Mouse (Mus musculus): ENCODE data around the gene Dnah14.
A peak's percentile ranks its signal among the peaks of the same experiment; 100 is the strongest.

Dnah14 gene

DNA sequence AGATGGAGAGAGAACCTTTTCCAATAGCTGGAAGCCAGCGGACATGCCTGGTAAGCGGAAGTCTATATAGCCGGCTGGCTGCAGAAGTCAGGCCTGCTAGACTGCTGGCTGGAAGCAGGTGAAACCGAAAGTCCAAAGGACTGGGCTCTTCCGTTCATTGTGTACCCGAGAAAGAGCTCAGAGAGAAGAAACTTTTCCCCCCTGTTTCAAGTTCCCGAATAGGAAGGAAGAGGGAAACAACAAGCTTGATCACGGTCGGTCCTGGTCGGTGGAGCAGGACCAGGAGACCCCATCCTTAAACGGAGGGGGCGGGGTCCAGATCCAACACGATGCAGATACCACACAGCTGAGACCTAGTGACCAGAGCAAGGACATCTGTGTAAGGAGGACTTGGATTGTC, 276.1 kb downstream of the Dnah14 start:
- no peak for DNase-seq (ENCODE audit: low read depth, low spot score)

GRCm38 (mm10) chr1:181853081-181853736, 276.9 kb downstream of the Dnah14 start:
- no peak for DNase-seq (ENCODE audit: low read depth, low spot score)

GRCm38 (mm10) chr1:181854829-181855228, 278.5 kb downstream of the Dnah14 start:
- DNase-seq (ENCODE audit: low read depth, low spot score): no peak

- DNase-seq (ENCODE audit: low read depth, low spot score): no peak
Measured at GRCm38 (mm10) chr1:181856329-181856728, 280.0 kb downstream of the Dnah14 start.

GRCm38 (mm10) chr1:181860659-181861058, 284.3 kb downstream of the Dnah14 start:
- DNase-seq (ENCODE audit: low read depth, low spot score): peak; percentile 48

GRCm38 (mm10) chr1:181861181-181861902, 285.0 kb downstream of the Dnah14 start:
- DNase-seq (ENCODE audit: low read depth, low spot score): no peak

DNA sequence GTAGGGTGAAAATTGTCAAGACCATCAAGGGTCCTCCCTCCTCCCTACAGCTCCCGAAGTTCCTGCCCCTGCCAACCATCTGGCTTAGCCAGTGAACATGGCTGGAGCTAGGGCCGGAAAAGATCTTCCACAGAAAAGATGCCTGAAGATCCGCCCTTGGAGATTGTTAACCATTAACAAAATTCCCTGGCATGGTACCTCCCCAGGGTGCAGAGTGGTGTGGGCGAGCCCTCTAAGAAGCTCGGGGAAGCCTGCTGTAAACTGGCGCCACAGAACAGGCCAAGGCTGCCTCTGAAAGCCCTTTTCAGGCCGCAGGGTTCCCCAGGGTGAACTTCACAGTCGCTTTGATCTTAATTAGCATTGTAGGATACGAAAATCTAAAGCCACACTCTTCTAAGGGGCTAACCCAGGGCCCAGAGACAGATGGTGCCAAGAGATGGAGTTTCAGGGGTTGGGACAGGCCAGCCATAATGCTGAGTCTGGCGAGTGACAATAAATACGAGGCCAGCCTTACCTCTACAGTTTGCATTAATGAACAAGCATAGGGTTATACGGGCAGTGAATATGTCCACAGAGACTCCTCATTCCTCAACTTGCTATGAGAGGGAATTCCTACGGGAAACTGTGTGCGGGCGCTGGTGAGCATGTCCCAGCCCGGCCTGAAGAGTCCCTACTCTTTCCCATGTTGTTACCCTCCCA, 286.5 kb downstream of the Dnah14 start:
- DNase-seq (ENCODE audit: low read depth, low spot score): no peak

- DNase-seq (ENCODE audit: low read depth, low spot score): no peak
Measured at GRCm38 (mm10) chr1:181863431-181863830, 287.1 kb downstream of the Dnah14 start.

All from brain, adult 2 months (tissue).